Mouse (Mus musculus) T-helper 2 cell (primary cell): ENCODE measurements around the gene Cela3b.

Source experiments
- in situ Hi-C: fragments of 300-600 bp; cut with MboI, MseI; formaldehyde crosslinking; loops from one replicate; pipeline ENCODE4 v1.15.1; 2025; ENCODE audit warnings: high pct_unique_total_duplicates

The Cela3b gene

GRCm38 (mm10) chr4:137377526-137378304 lies 52.6 kb downstream of the Cela3b start:
- in situ Hi-C loops = no loop called here

- in situ Hi-C loops = no loop called here
These were observed 53.6 kb downstream of the Cela3b start for GRCm38 (mm10) chr4:137376778-137377177.

- in situ Hi-C loops = no loop called here
These were observed 54.7 kb downstream of the Cela3b start for GRCm38 (mm10) chr4:137375314-137376278.

GRCm38 (mm10) chr4:137373711-137374110 lies 56.6 kb downstream of the Cela3b start:
- in situ Hi-C loops = loop anchor here (5.0 to 25.0 kb wide), 2 partner anchors 89 to 839 kb away; partner anchors contain the start of gene Hp1bp3

GRCm38 (mm10) chr4:137371596-137372523 lies 58.5 kb downstream of the Cela3b start:
- in situ Hi-C loops = loop anchor here (5.0 to 25.0 kb wide), 2 partner anchors 90 to 840 kb away; partner anchors contain the start of gene Hp1bp3
